Mouse (Mus musculus) forebrain, postnatal 0 days (tissue): ENCODE data around the gene Tnk2. TPM values are rescaled to one million over a fixed set of nuclear protein-coding genes. Genes with fewer than 3 reads are reported as not detected.

Source experiments
- ATAC-seq: fragments of 200-750 bp; cut with Nextera tagmentation; 2 replicates; pipeline ENCODE4 v1.8.0; 2017; ENCODE audit warnings: mild to moderate bottlenecking, moderate library complexity
- DNase-seq: peaks from one replicate; pipeline ENCODE4 v3.0.0-alpha.2; 2015
- H3K27ac ChIP-seq: fragments of 300-500 bp; sonication (generic); 2 replicates; pipeline ENCODE4 v1.5.1; 2014; ENCODE audit warnings: low read depth, mild to moderate bottlenecking, antibody characterized with exemption, low read length, moderate library complexity, mixed read lengths
- H3K27me3 ChIP-seq: fragments of 300-500 bp; sonication (generic); 2 replicates; pipeline ENCODE4 v1.6.1; 2014; ENCODE audit warnings: mild to moderate bottlenecking, low read length, mixed read lengths; ENCODE audit not compliant: insufficient read depth
- H3K36me3 ChIP-seq: fragments of 300-500 bp; sonication (generic); 2 replicates; pipeline ENCODE4 v1.6.1; 2014; ENCODE audit warnings: mild to moderate bottlenecking, moderate library complexity; ENCODE audit not compliant: insufficient read depth
- H3K4me1 ChIP-seq: fragments of 300-500 bp; sonication (generic); 2 replicates; pipeline ENCODE4 v1.6.1; 2014; ENCODE audit warnings: antibody characterized with exemption; ENCODE audit not compliant: insufficient read depth
- H3K4me2 ChIP-seq: fragments of 300-500 bp; sonication (generic); 2 replicates; pipeline ENCODE4 v1.6.1; 2014; ENCODE audit warnings: low read depth, mild to moderate bottlenecking, moderate library complexity
- H3K4me3 ChIP-seq: fragments of 300-500 bp; sonication (generic); 2 replicates; pipeline ENCODE4 v1.5.1; 2014; ENCODE audit warnings: low read depth, low read length, mixed read lengths
- H3K9ac ChIP-seq: fragments of 300-500 bp; sonication (generic); 2 replicates; pipeline ENCODE4 v1.6.1; 2014; ENCODE audit warnings: mild to moderate bottlenecking
- H3K9me3 ChIP-seq: fragments of 300-500 bp; sonication (generic); 2 replicates; pipeline ENCODE4 v1.6.1; 2016; ENCODE audit warnings: low read length
- CTCF ChIP-seq: sonication (generic); IDR thresholded peaks from 2 replicates; pipeline ENCODE4 v1.5.1; 2016; ENCODE audit warnings: antibody characterized with exemption, control low read depth, low read depth
- WGBS: fragments of 180-500 bp; shearing (Covaris S2); extraction: QIAGEN DNeasy Blood & Tissue Kit; methylation state at CpG from one replicate; pipeline ENCODE4 v1.1.7; 2014; 5-methylcytosine and 5-hydroxymethylcytosine counted together
- polyA plus RNA-seq: library from polyadenylated mRNA; unstranded; fragments of >200 nt; fragmentation: Nextera tagmentation; extraction: Ambion mirVana; gene quantifications from 2 replicates; pipeline ENCODE4 v1.2.1, GENCODE M21; 2015
- total RNA-seq: library from RNA; depleted of rRNA; stranded (reverse); fragments of >200 nt; gene quantifications from 2 replicates; pipeline ENCODE4 v1.2.3, GENCODE M21; 2014; rRNA removed

Tnk2 gene
- total and polyA plus RNA-seq, 2 experiments from 2014 or later = 13.2 to 48.4 TPM

DNA sequence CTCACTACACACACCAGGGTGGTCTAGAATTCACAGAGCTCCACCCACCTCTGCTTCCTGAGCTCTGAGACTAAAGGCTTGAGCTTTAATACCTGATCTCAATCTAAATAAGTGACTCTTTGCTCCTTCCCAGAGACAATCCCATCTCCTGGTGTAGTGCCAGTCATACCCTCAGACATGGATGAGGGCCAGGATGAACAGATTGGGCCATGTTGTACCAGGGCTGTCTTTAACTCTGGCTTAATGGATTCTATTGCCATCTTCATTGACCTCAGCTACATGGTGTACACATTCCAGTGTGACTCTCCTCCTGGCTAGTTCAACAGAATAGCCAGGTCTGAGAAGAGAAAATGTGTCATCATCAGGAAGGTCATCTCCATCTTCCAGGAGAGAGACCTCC is 82.8 kb downstream of the Tnk2 start:
- Histone ChIP-seq H3K9ac (no peak overlapping the region), H3K27me3 (no peaks in the 10 kb centered on the region), H3K4me3 (no peak overlapping the region), H3K36me3 (no peaks in the 10 kb centered on the region), H3K27ac (no peak overlapping the region), H3K4me2 (no peak overlapping the region), H3K4me1 (no peaks in the 10 kb centered on the region), H3K9me3 (no peaks in the 10 kb centered on the region)
- ATAC-seq = no peak
- no peak for TF ChIP-seq CTCF
- no peak for DNase-seq

GRCm38 (mm10) chr16:32728240-32728639 is 84.6 kb downstream of the Tnk2 start:
- Histone ChIP-seq H3K27me3 (no peaks in the 10 kb centered on the region), H3K27ac (no peak overlapping the region), H3K9me3 (no peaks in the 10 kb centered on the region), H3K4me2 (no peak overlapping the region), H3K4me1 (no peaks in the 10 kb centered on the region), H3K9ac (no peak overlapping the region), H3K36me3 (no peaks in the 10 kb centered on the region), H3K4me3 (no peak overlapping the region)
- TF ChIP-seq CTCF = no peak
- ATAC-seq (no peak), DNase-seq (no peak)

GRCm38 (mm10) chr16:32728730-32729129 is 85.1 kb downstream of the Tnk2 start:
- ATAC-seq (no peak), DNase-seq (no peak)
- WGBS = 70% methylated on average over 1 of the region's 1 CpGs
- no peaks in the 10 kb centered on the region for H3K27me3 ChIP-seq
- TF ChIP-seq CTCF = no peak
- H3K4me2 ChIP-seq = no peak overlapping the region
- no peak overlapping the region for H3K4me3 ChIP-seq
- H3K9ac ChIP-seq = no peak overlapping the region
- H3K9me3 ChIP-seq = no peaks in the 10 kb centered on the region
- H3K4me1 ChIP-seq = no peaks in the 10 kb centered on the region
- no peaks in the 10 kb centered on the region for H3K36me3 ChIP-seq
- H3K27ac ChIP-seq = no peak overlapping the region

Other genes with a start within 250 kb of the Tnk2 start
- gene Tm4sf19, start 243.4 kb upstream of the Tnk2 start, total RNA-seq = 0.48 TPM in 1 of 2 replicates, not detected in the other
- gene Tm4sf19, start 243.4 kb upstream of the Tnk2 start, polyA plus RNA-seq = not detected in 2 replicates
- gene Tctex1d2, start 224.2 kb upstream of the Tnk2 start, total RNA-seq = 20.5 and 21.8 TPM in 2 replicates
- gene Tctex1d2, start 224.2 kb upstream of the Tnk2 start, polyA plus RNA-seq = 58.2 and 63.2 TPM in 2 replicates
- gene Pcyt1a, start 213.0 kb upstream of the Tnk2 start, total RNA-seq = 38.4 and 47.6 TPM in 2 replicates
- gene Pcyt1a, start 213.0 kb upstream of the Tnk2 start, polyA plus RNA-seq = 44.6 and 47.6 TPM in 2 replicates
- gene Slc51a, start 156.0 kb upstream of the Tnk2 start, total RNA-seq = not detected in 2 replicates
- gene Slc51a, start 156.0 kb upstream of the Tnk2 start, polyA plus RNA-seq = 0.13 and 0.25 TPM in 2 replicates
- not detected in 2 replicates for gene Zdhhc19, start 147.6 kb upstream of the Tnk2 start, total RNA-seq
- gene Zdhhc19, start 147.6 kb upstream of the Tnk2 start, polyA plus RNA-seq = 0.24 TPM in 1 of 2 replicates, not detected in the other
- 70.3 and 112 TPM in 2 replicates for gene Tfrc, start 35.0 kb upstream of the Tnk2 start, total RNA-seq
- gene Tfrc, start 35.0 kb upstream of the Tnk2 start, polyA plus RNA-seq = 34.8 and 35.3 TPM in 2 replicates
- gene Muc4, start 92.0 kb downstream of the Tnk2 start, total RNA-seq = not detected in 2 replicates
- not detected in 2 replicates for gene Muc4, start 92.0 kb downstream of the Tnk2 start, polyA plus RNA-seq
- gene Muc20, start 153.6 kb downstream of the Tnk2 start, total RNA-seq = not detected in 2 replicates
- not detected in 2 replicates for gene Muc20, start 153.6 kb downstream of the Tnk2 start, polyA plus RNA-seq
- gene Smbd1, start 166.6 kb downstream of the Tnk2 start, total RNA-seq = not detected in 2 replicates
- gene Smbd1, start 166.6 kb downstream of the Tnk2 start, polyA plus RNA-seq = not detected in 2 replicates
- gene Fyttd1, start 233.6 kb downstream of the Tnk2 start, total RNA-seq = 121 and 142 TPM in 2 replicates
- 119 and 129 TPM in 2 replicates for gene Fyttd1, start 233.6 kb downstream of the Tnk2 start, polyA plus RNA-seq
- gene Rubcn, start 233.9 kb downstream of the Tnk2 start, total RNA-seq = 70.9 and 81.0 TPM in 2 replicates
- gene Rubcn, start 233.9 kb downstream of the Tnk2 start, polyA plus RNA-seq = 20.2 and 25.7 TPM in 2 replicates